In genomic region chr12:33958241-33959194, GRCm38 (mm10) we compare ENCODE assay signal across 9 mouse cellular contexts. TPM values are rescaled to one million over a fixed set of nuclear protein-coding genes. Genes with fewer than 3 reads are reported as not detected.
DNase-seq lines count a peak whose midpoint lies in the region; ATAC-seq and TF ChIP-seq lines count a peak whose summit lies in the region.
"Had no signal": no experiment of that assay in that cellular context is flagged by ENCODE, and none has a peak within 500 bp of the region (broad histone marks: within the 10 kb centered on the region; RNA-seq: fewer than 3 reads in every experiment).

No protein-coding gene starts in this region.

- H3K4me3 ChIP-seq in gastrocnemius, adult 2 months: peak overlapping the region; percentile 81
- peak overlapping the region; percentile 78 for H3K4me3 ChIP-seq in heart, embryonic 13.5 days
- peak overlapping the region; percentile 78 for H3K4me3 ChIP-seq in limb, embryonic 15.5 days
- H3K4me3 ChIP-seq in stomach, embryonic 14.5 days (ENCODE audit: low read depth, low read length): peak overlapping the region; percentile 61

- intact Hi-C loops in gastrocnemius, adult 2 months (cut with DNase I): no loop called here
- intact Hi-C loops in gastrocnemius, postnatal 36 days (cut with DNase I): no loop called here

- H3K4me2 ChIP-seq in heart, embryonic 13.5 days: peak overlapping the region; percentile 77
- H3K4me2 ChIP-seq in limb, embryonic 15.5 days: peak overlapping the region; percentile 58
- peak overlapping the region; percentile 68 for H3K4me2 ChIP-seq in stomach, embryonic 14.5 days (replicated peaks; ENCODE audit: low read depth, low read length)

- WGBS in heart, embryonic 13.5 days: under 1% methylated on average over 56 of the region's 56 CpGs
- under 1% methylated on average over 49 of the region's 56 CpGs for WGBS in limb, embryonic 15.5 days
- WGBS in stomach, embryonic 14.5 days: under 1% methylated on average over 46 of the region's 56 CpGs

- no peaks in the 10 kb centered on the region for H3K36me3 ChIP-seq in heart, embryonic 13.5 days
- no peaks in the 10 kb centered on the region for H3K36me3 ChIP-seq in limb, embryonic 15.5 days
- H3K36me3 ChIP-seq in stomach, embryonic 14.5 days (ENCODE audit: control insufficient read depth, insufficient read depth, low read length): no peaks in the 10 kb centered on the region

- peak; percentile 36 for DNase-seq in gastrocnemius, adult 2 months
- DNase-seq in gastrocnemius, postnatal 36 days: no peak
- peak; percentile 20 for DNase-seq in urinary bladder, postnatal 14 days (ENCODE audit: low spot score)
- no peak for DNase-seq in urinary bladder, postnatal 25 days (ENCODE audit: low spot score)
- DNase-seq in right cerebral cortex, postnatal 10 days (ENCODE audit: low spot score in 2 of 2): no peak

- H3K27me3 ChIP-seq in heart, embryonic 13.5 days (replicated peaks): peaks cover 93% of the 10 kb centered on the region
- peaks cover 32% of the 10 kb centered on the region for H3K27me3 ChIP-seq in limb, embryonic 15.5 days
- peaks cover 44% of the 10 kb centered on the region for H3K27me3 ChIP-seq in stomach, embryonic 14.5 days (ENCODE audit: control insufficient read depth, insufficient read depth, low read length)

- H3K9me3 ChIP-seq in heart, embryonic 13.5 days: no peaks in the 10 kb centered on the region
- H3K9me3 ChIP-seq in limb, embryonic 15.5 days: no peaks in the 10 kb centered on the region
- no peaks in the 10 kb centered on the region for H3K9me3 ChIP-seq in stomach, embryonic 14.5 days (ENCODE audit: control insufficient read depth, low read depth, low read length)

- peak overlapping the region; percentile 84 for H3K27ac ChIP-seq in gastrocnemius, adult 2 months
- H3K27ac ChIP-seq in heart, embryonic 13.5 days (replicated peaks): peak overlapping the region; percentile 82
- H3K27ac ChIP-seq in limb, embryonic 15.5 days: peak overlapping the region; percentile 97
- H3K27ac ChIP-seq in stomach, embryonic 14.5 days (ENCODE audit: low read length): peak overlapping the region; percentile 48

- no peak for TF ChIP-seq CTCF in gastrocnemius, adult 2 months (IDR thresholded peaks at IDR 0.05)

- peaks cover 32% of the 10 kb centered on the region for H3K4me1 ChIP-seq in heart, embryonic 13.5 days
- H3K4me1 ChIP-seq in limb, embryonic 15.5 days: peaks cover 16% of the 10 kb centered on the region
- 0 out of 2 replicates have a peak, but pooled peaks cover 7% of the 10 kb centered on the region for H3K4me1 ChIP-seq in stomach, embryonic 14.5 days (ENCODE audit: control insufficient read depth, insufficient read depth, low read length)

- ATAC-seq in heart, embryonic 13.5 days (ENCODE audit: extremely low read depth, insufficient number of reproducible peaks, low FRiP score, low TSS enrichment): no peak
- ATAC-seq in limb, embryonic 15.5 days (ENCODE audit: insufficient number of reproducible peaks, low FRiP score, low TSS enrichment, low read depth): no peak
- peak; percentile 26; the same call in 1 of the 2 replicates for ATAC-seq in stomach, embryonic 14.5 days (ENCODE audit: insufficient number of reproducible peaks, insufficient read depth, low FRiP score, low read depth)

- H3K9ac ChIP-seq in heart, embryonic 13.5 days: peak overlapping the region; percentile 89
- H3K9ac ChIP-seq in limb, embryonic 15.5 days: peak overlapping the region; percentile 98
- H3K9ac ChIP-seq in stomach, embryonic 14.5 days (replicated peaks; ENCODE audit: low read depth, low read length): peak overlapping the region; percentile 67

RNA-seq across cellular contexts. Expression of gene Twist1, which starts 1.0 kb away (rescaled TPM):
- 1 to 10 TPM in 1 of 2 experiments, under 1 TPM in 1; 0.92 to 1.3 TPM for total RNA-seq in gastrocnemius, adult 2 months (2021)
- total RNA-seq in gastrocnemius, postnatal 36 days (2021): 1 to 10 TPM; 1.1 to 1.5 TPM
- 4.4 and 4.7 TPM in 2 replicates for polyA plus RNA-seq in heart, embryonic 13.5 days (2015; fragmentation: Nextera tagmentation; extraction: Ambion mirVana)
- 27.9 and 43.7 TPM in 2 replicates for polyA plus RNA-seq in limb, embryonic 15.5 days (2015; fragmentation: Nextera tagmentation; extraction: Ambion mirVana)
- polyA plus RNA-seq in stomach, embryonic 14.5 days (2014; fragmentation: Nextera tagmentation; extraction: Ambion mirVana): 7.5 and 8.2 TPM in 2 replicates

RNA-seq across cellular contexts. Expression of gene Ferd3l, which starts 30.3 kb away (rescaled TPM):
- not detected for total RNA-seq in gastrocnemius, adult 2 months (2021)
- total RNA-seq in gastrocnemius, postnatal 36 days (2021): not detected
- polyA plus RNA-seq in heart, embryonic 13.5 days (2015; fragmentation: Nextera tagmentation; extraction: Ambion mirVana): not detected in 2 replicates
- polyA plus RNA-seq in limb, embryonic 15.5 days (2015; fragmentation: Nextera tagmentation; extraction: Ambion mirVana): not detected in 2 replicates
- polyA plus RNA-seq in stomach, embryonic 14.5 days (2014; fragmentation: Nextera tagmentation; extraction: Ambion mirVana): not detected in 2 replicates
- total RNA-seq: left cerebral cortex, postnatal 10 days had no signal

Comparison
In these comparisons a context has a peak if more than half of its experiments do, and no peak if none do; other contexts are left out.
1. DNase-seq: peak in gastrocnemius, adult 2 months (single experiment) and urinary bladder, postnatal 14 days (single experiment); none in gastrocnemius, postnatal 36 days (0 of 2), urinary bladder, postnatal 25 days (single experiment) and right cerebral cortex, postnatal 10 days (0 of 2).
2. Peak in every context shown above with its lines, with median percentiles within 50 percentile points of each other: H3K27ac ChIP-seq, H3K4me3 ChIP-seq, H3K4me2 ChIP-seq and H3K9ac ChIP-seq.